In the genomic region with DNA sequence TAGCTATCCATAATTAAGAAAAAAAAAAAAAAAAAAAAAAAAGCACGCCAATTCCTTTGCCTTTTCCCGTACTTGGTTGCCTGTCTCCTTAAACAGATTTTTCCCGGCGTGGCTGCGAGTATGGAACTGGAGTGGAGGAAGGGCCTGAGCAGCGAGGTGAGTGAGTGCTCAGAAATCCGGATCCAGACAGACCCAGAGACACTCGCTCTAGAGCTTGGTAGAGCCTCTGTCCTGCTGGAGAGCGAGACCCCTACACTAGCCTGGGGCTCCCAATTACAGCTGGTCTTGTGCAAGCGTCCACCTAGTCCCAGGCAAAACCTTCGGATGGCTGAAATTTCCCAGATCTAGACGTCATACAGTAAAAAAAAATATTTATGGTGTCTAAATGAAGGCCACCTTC, we compare ENCODE assay signal across 8 mouse cellular contexts. TPM values are rescaled to one million over a fixed set of nuclear protein-coding genes. Genes with fewer than 3 reads are reported as not detected.
A peak's percentile ranks its signal among the peaks of the same experiment; 100 is the strongest.
DNase-seq lines count a peak whose midpoint lies in the region; ATAC-seq and TF ChIP-seq lines count a peak whose summit lies in the region.

No protein-coding gene starts in this region.

- H3K4me2 ChIP-seq in lung, embryonic 15.5 days: peak overlapping the region; percentile 98
- peak overlapping the region; percentile 91 for H3K4me2 ChIP-seq in forebrain, embryonic 12.5 days
- peak overlapping the region; percentile 83 for H3K4me2 ChIP-seq in myocyte (ENCODE audit: low read depth)

- whole genome bisulfite sequencing in lung, embryonic 15.5 days: under 1% methylated on average over 12 of the region's 12 CpGs
- WGBS in forebrain, embryonic 12.5 days: under 1% methylated on average over 12 of the region's 12 CpGs

- DNase-seq in lung, adult 18-20 months: no peak
- peak; percentile 68 for DNase-seq in brain, embryonic 14.5 days (ENCODE audit: low read depth)
- DNase-seq in left cerebral cortex, postnatal 4 days: peak; percentile 13
- DNase-seq in spleen, postnatal 14 days (ENCODE audit: low spot score in 2 of 2): no peak

- H3K27me3 ChIP-seq in lung, embryonic 15.5 days: no peaks in the 10 kb centered on the region
- H3K27me3 ChIP-seq in forebrain, embryonic 12.5 days: peaks cover 7% of the 10 kb centered on the region; the same call in 1 of the 2 replicates
- H3K27me3 ChIP-seq in myocyte (ENCODE audit: control insufficient read depth, insufficient read depth, insufficient read length): no peaks in the 10 kb centered on the region

- H3K4me3 ChIP-seq in lung, embryonic 15.5 days: peak overlapping the region; percentile 72
- peak overlapping the region; percentile 75 for H3K4me3 ChIP-seq in forebrain, embryonic 12.5 days (replicated peaks)
- H3K4me3 ChIP-seq in myocyte: peak overlapping the region; percentile 68

- no peak for TF ChIP-seq POLR2A in brain, embryonic 14.5 days (IDR thresholded peaks at IDR 0.05; ENCODE audit: borderline replicate concordance, extremely low read depth, insufficient read depth, insufficient read length, poor library complexity, severe bottlenecking)
- TF ChIP-seq POLR2A in myocyte (IDR thresholded peaks at IDR 0.05; ENCODE audit: insufficient read length, low read depth): no peak

- no peaks in the 10 kb centered on the region for H3K36me3 ChIP-seq in lung, embryonic 15.5 days
- no peaks in the 10 kb centered on the region for H3K36me3 ChIP-seq in forebrain, embryonic 12.5 days (replicated peaks)
- peaks cover 15% of the 10 kb centered on the region for H3K36me3 ChIP-seq in myocyte (ENCODE audit: control insufficient read depth, insufficient read depth)

- 0 out of 2 replicates have a peak, but pooled peaks cover 2% of the 10 kb centered on the region for H3K4me1 ChIP-seq in lung, embryonic 15.5 days
- 0 out of 2 replicates have a peak, but pooled peaks cover 4% of the 10 kb centered on the region for H3K4me1 ChIP-seq in forebrain, embryonic 12.5 days

- peak overlapping the region; percentile 61 for H3K9ac ChIP-seq in lung, embryonic 15.5 days
- H3K9ac ChIP-seq in forebrain, embryonic 12.5 days: peak overlapping the region; percentile 77

- no peaks in the 10 kb centered on the region for H3K9me3 ChIP-seq in lung, embryonic 15.5 days
- H3K9me3 ChIP-seq in forebrain, embryonic 12.5 days: no peaks in the 10 kb centered on the region

- H3K79me2 ChIP-seq in myocyte (ENCODE audit: control insufficient read depth, insufficient read depth): peaks cover 51% of the 10 kb centered on the region

- intact Hi-C loops in left cerebral cortex, postnatal 4 days (cut with DNase I): no loop called here

- H3ac ChIP-seq in myocyte (ENCODE audit: control insufficient read depth, insufficient read length): peak overlapping the region; percentile 47

- no peak for TF ChIP-seq CTCF in brain, embryonic 14.5 days (IDR thresholded peaks at IDR 0.05; ENCODE audit: borderline replicate concordance, extremely low read depth, insufficient read depth, insufficient read length)

- H3K27ac ChIP-seq in lung, embryonic 15.5 days: peak overlapping the region; percentile 56
- no peak overlapping the region for H3K27ac ChIP-seq in forebrain, embryonic 12.5 days

- peak; percentile 63 for ATAC-seq in lung, embryonic 15.5 days (ENCODE audit: borderline replicate concordance, extremely low read depth, low FRiP score, low TSS enrichment)
- ATAC-seq in forebrain, embryonic 12.5 days (ENCODE audit: low FRiP score): peak; percentile 66
- ATAC-seq in granulocyte monocyte progenitor cell, adult 5-6 weeks (replicated peaks; ENCODE audit: poor library complexity, severe bottlenecking): no peak

TF ChIP-seq in myocyte, 11 proteins besides CTCF, POLR2A, EP300 and RAD21:
- TF ChIP-seq CEBPB (IDR thresholded peaks at IDR 0.05; ENCODE audit: insufficient read depth, poor library complexity, severe bottlenecking) (0 out of 2 replicates have a peak, but pooled peaks have one; percentile 5), POLR2AphosphoS2 (IDR thresholded peaks at IDR 0.05; ENCODE audit: insufficient read length, low read depth) (no peak), SRF (IDR thresholded peaks at IDR 0.05; ENCODE audit: control insufficient read depth, insufficient read length, low read depth) (no peak), TCF3 (IDR thresholded peaks at IDR 0.05; ENCODE audit: insufficient read length, low read depth) (no peak)

RNA-seq across cellular contexts. Expression of gene Asns, which starts 0.6 kb away (rescaled TPM):
- polyA plus RNA-seq in lung, embryonic 15.5 days (2015; fragmentation: Nextera tagmentation; extraction: Ambion mirVana): 53.1 and 53.7 TPM in 2 replicates
- 27.5 and 35.1 TPM in 2 replicates for polyA plus RNA-seq in brain, embryonic 14.5 days (2012; rRNA removed)
- polyA plus RNA-seq in forebrain, embryonic 12.5 days (2016; fragmentation: Nextera tagmentation; extraction: Ambion mirVana): 44.8 and 47.2 TPM in 2 replicates
- total RNA-seq in left cerebral cortex, postnatal 4 days (2021): 10 to 100 TPM; 99.3 to 99.8 TPM
- polyA plus RNA-seq in myocyte (2012; fragmentation: generic; extraction: Trizol): 434 TPM
- 33.1 and 39.0 TPM in 2 replicates for total RNA-seq in granulocyte monocyte progenitor cell, adult 5-6 weeks (2014; fragmentation: Nextera tagmentation)
- total RNA-seq in granulocyte monocyte progenitor cell, adult 5-6 weeks (2017): 22.1 and 23.9 TPM in 2 replicates

Comparison
In these comparisons a context has a peak if more than half of its experiments do, and no peak if none do; other contexts are left out.
1. DNase-seq: peak in brain, embryonic 14.5 days (single experiment) and left cerebral cortex, postnatal 4 days (single experiment); none in lung, adult 18-20 months (0 of 2) and spleen, postnatal 14 days (0 of 2).
2. Peak in every context shown above with its lines, with median percentiles within 50 percentile points of each other: H3K4me2 ChIP-seq and H3K4me3 ChIP-seq.